Mouse (Mus musculus) liver, postnatal 0 days (tissue): ENCODE data around the gene Dscam. TPM values are rescaled to one million over a fixed set of nuclear protein-coding genes. Genes with fewer than 3 reads are reported as not detected.

ENCODE experiments used
- ATAC-seq: fragments of 200-750 bp; cut with Nextera tagmentation; 2 replicates; pipeline ENCODE4 v1.8.0; 2017; ENCODE audit warnings: mild to moderate bottlenecking, moderate library complexity
- DNase-seq: peaks from one replicate; pipeline ENCODE4 v3.0.0-alpha.2; 2016
- H3K27ac ChIP-seq: fragments of 300-500 bp; sonication (generic); 2 replicates; pipeline ENCODE4 v1.5.1; 2014; ENCODE audit warnings: antibody characterized with exemption, moderate library complexity, mild to moderate bottlenecking, low read depth
- H3K27me3 ChIP-seq: fragments of 300-500 bp; sonication (generic); 2 replicates; pipeline ENCODE4 v1.6.1; 2014; ENCODE audit warnings: low read length, control low read depth, mixed read lengths; ENCODE audit not compliant: insufficient read depth
- H3K36me3 ChIP-seq: fragments of 300-500 bp; sonication (generic); replicated peaks from 2 replicates; pipeline ENCODE4 v1.6.1; 2014; ENCODE audit warnings: mild to moderate bottlenecking, control low read depth, low read length, moderate library complexity, mixed read lengths; ENCODE audit not compliant: insufficient read depth
- H3K4me1 ChIP-seq: fragments of 300-500 bp; sonication (generic); 2 replicates; pipeline ENCODE4 v1.6.1; 2014; ENCODE audit warnings: antibody characterized with exemption, mild to moderate bottlenecking, control low read depth; ENCODE audit not compliant: insufficient read depth
- H3K4me2 ChIP-seq: fragments of 300-500 bp; sonication (generic); 2 replicates; pipeline ENCODE4 v1.6.1; 2014; ENCODE audit warnings: low read depth, mild to moderate bottlenecking, low read length, moderate library complexity, mixed read lengths
- H3K4me3 ChIP-seq: fragments of 300-500 bp; sonication (generic); 2 replicates; pipeline ENCODE4 v1.5.1; 2014; ENCODE audit warnings: low read depth, low read length
- H3K9ac ChIP-seq: fragments of 300-500 bp; sonication (generic); replicated peaks from 2 replicates; pipeline ENCODE4 v1.6.1; 2014; ENCODE audit warnings: mild to moderate bottlenecking, moderate library complexity
- H3K9me3 ChIP-seq: fragments of 300-500 bp; sonication (generic); 2 replicates; pipeline ENCODE4 v1.6.1; 2016; ENCODE audit warnings: mild to moderate bottlenecking, control low read depth, low read length, mixed read lengths
- CTCF ChIP-seq: sonication (generic); IDR thresholded peaks from 2 replicates; pipeline ENCODE4 v1.5.1; 2016; ENCODE audit warnings: antibody characterized with exemption, low read depth
- EP300 ChIP-seq: IDR thresholded peaks from 2 replicates; pipeline ENCODE4 v1.6.1; 2016; ENCODE audit warnings: antibody characterized with exemption, low read depth, mild to moderate bottlenecking
- WGBS: fragments of 180-500 bp; shearing (Covaris S2); extraction: QIAGEN DNeasy Blood & Tissue Kit; methylation state at CpG from one replicate; pipeline ENCODE4 v1.1.7; 2014; ENCODE audit not compliant: insufficient replicate concordance; 5-methylcytosine and 5-hydroxymethylcytosine counted together
- polyA plus RNA-seq: library from polyadenylated mRNA; unstranded; fragments of >200 nt; fragmentation: Nextera tagmentation; extraction: Ambion mirVana; gene quantifications from 2 replicates; pipeline ENCODE4 v1.2.1, GENCODE M21; 2015

Gene Dscam
- polyA plus RNA-seq, 1 experiment from 2014 or later, result not detected

- H3K4me2 ChIP-seq, result no peak overlapping the region
- no peak for ATAC-seq
- WGBS, result 63% methylated on average over 3 of the region's 3 CpGs
- H3K4me3 ChIP-seq, result no peak overlapping the region
- H3K36me3 ChIP-seq, result no peaks in the 10 kb centered on the region
- H3K9me3 ChIP-seq, result no peaks in the 10 kb centered on the region
- no peak for TF ChIP-seq CTCF
- no peak for TF ChIP-seq EP300
- DNase-seq, result no peak
- H3K27me3 ChIP-seq, result no peaks in the 10 kb centered on the region
- no peak overlapping the region for H3K27ac ChIP-seq
- no peak overlapping the region for H3K9ac ChIP-seq
- no peaks in the 10 kb centered on the region for H3K4me1 ChIP-seq
Measured at GRCm38 (mm10) chr16:96959695-96960094, 210.9 kb downstream of the Dscam start.

- WGBS, result 59% methylated on average over 11 of the region's 11 CpGs
- no peak for ATAC-seq
- Histone ChIP-seq H3K9me3 (no peaks in the 10 kb centered on the region), H3K27ac (no peak overlapping the region), H3K4me2 (no peak overlapping the region), H3K4me1 (no peaks in the 10 kb centered on the region), H3K36me3 (no peaks in the 10 kb centered on the region), H3K9ac (no peak overlapping the region), H3K27me3 (no peaks in the 10 kb centered on the region), H3K4me3 (no peak overlapping the region)
- no peak for DNase-seq
- no peak for TF ChIP-seq EP300
- no peak for TF ChIP-seq CTCF
Measured at GRCm38 (mm10) chr16:96945468-96946302, 224.9 kb downstream of the Dscam start.

- H3K9me3 ChIP-seq, result no peaks in the 10 kb centered on the region
- no peak overlapping the region for H3K4me3 ChIP-seq
- ATAC-seq (no peak), DNase-seq (no peak)
- H3K4me1 ChIP-seq, result no peaks in the 10 kb centered on the region
- TF ChIP-seq EP300 (no peak), CTCF (no peak)
- H3K36me3 ChIP-seq, result no peaks in the 10 kb centered on the region
- 68% methylated on average over 2 of the region's 2 CpGs for WGBS
- no peak overlapping the region for H3K27ac ChIP-seq
- no peak overlapping the region for H3K4me2 ChIP-seq
- no peak overlapping the region for H3K9ac ChIP-seq
- no peaks in the 10 kb centered on the region for H3K27me3 ChIP-seq
Measured at GRCm38 (mm10) chr16:96943648-96944047, 226.9 kb downstream of the Dscam start.

- Histone ChIP-seq H3K9me3 (no peaks in the 10 kb centered on the region), H3K9ac (no peak overlapping the region), H3K27me3 (no peaks in the 10 kb centered on the region), H3K27ac (no peak overlapping the region), H3K4me1 (no peaks in the 10 kb centered on the region), H3K4me2 (no peak overlapping the region), H3K4me3 (no peak overlapping the region), H3K36me3 (no peaks in the 10 kb centered on the region)
- DNase-seq (no peak), ATAC-seq (no peak)
- no peak for TF ChIP-seq CTCF
- TF ChIP-seq EP300, result no peak
- 86% methylated on average over 2 of the region's 2 CpGs for WGBS
Measured at GRCm38 (mm10) chr16:96934795-96935194, 235.8 kb downstream of the Dscam start.

GRCm38 (mm10) chr16:96932211-96932610, 238.3 kb downstream of the Dscam start:
- no peaks in the 10 kb centered on the region for H3K36me3 ChIP-seq
- no peak for ATAC-seq
- H3K27me3 ChIP-seq, result no peaks in the 10 kb centered on the region
- H3K9me3 ChIP-seq, result no peaks in the 10 kb centered on the region
- no peak overlapping the region for H3K4me2 ChIP-seq
- 82% methylated on average over 6 of the region's 6 CpGs for WGBS
- H3K27ac ChIP-seq, result no peak overlapping the region
- TF ChIP-seq CTCF (no peak), EP300 (no peak)
- H3K9ac ChIP-seq, result no peak overlapping the region
- H3K4me1 ChIP-seq, result no peaks in the 10 kb centered on the region
- H3K4me3 ChIP-seq, result no peak overlapping the region
- no peak for DNase-seq

- H3K36me3 ChIP-seq, result no peaks in the 10 kb centered on the region
- TF ChIP-seq EP300 (no peak), CTCF (peak; percentile 23; the same call in 1 of the 2 replicates)
- 77% methylated on average over 2 of the region's 2 CpGs for WGBS
- no peaks in the 10 kb centered on the region for H3K9me3 ChIP-seq
- ATAC-seq, result no peak
- H3K27ac ChIP-seq, result no peak overlapping the region
- no peak overlapping the region for H3K4me2 ChIP-seq
- H3K4me1 ChIP-seq, result no peaks in the 10 kb centered on the region
- no peak for DNase-seq
- no peak overlapping the region for H3K4me3 ChIP-seq
- no peak overlapping the region for H3K9ac ChIP-seq
- H3K27me3 ChIP-seq, result no peaks in the 10 kb centered on the region
Measured at GRCm38 (mm10) chr16:96931771-96932170, 238.8 kb downstream of the Dscam start.
